Mouse (Mus musculus): Measurements from ENCODE around the gene Nup210l. TPM values are rescaled to one million over a fixed set of nuclear protein-coding genes. Genes with fewer than 3 reads are reported as not detected.
A peak's percentile ranks its signal among the peaks of the same experiment; 100 is the strongest.

The Nup210l gene
- polyA plus RNA-seq, 1 experiment from 2014 or later = 0.26 TPM

GRCm38 (mm10) chr3:90253653-90254418, 149.9 kb downstream of the Nup210l start, which contains the start of gene Crtc2:
Gene Crtc2, plus strand, starts transcription at chr3:90254163.
- H3K9ac ChIP-seq (ENCODE audit: low read depth, low read length) = peak within 1 kb of the TSS; percentile 92
- peak; percentile 97 for ATAC-seq
- peaks cover 16% of the 10 kb centered on the region for H3K4me1 ChIP-seq (ENCODE audit: control insufficient read depth, insufficient read depth, low read depth, low read length)
- H3K4me2 ChIP-seq (ENCODE audit: low read length) = peak within 1 kb of the TSS; percentile 96
- peak within 1 kb of the TSS; percentile 87 for H3K27ac ChIP-seq (ENCODE audit: low read depth, low read length)
- H3K27me3 ChIP-seq (replicated peaks; ENCODE audit: control insufficient read depth, insufficient read depth, low read length) = no peaks in the 10 kb centered on the region
- under 1% methylated on average over 37 of the region's 40 CpGs for WGBS
- no peaks in the 10 kb centered on the region for H3K9me3 ChIP-seq (ENCODE audit: control insufficient read depth, low read length)
- peaks cover 10% of the 10 kb centered on the region; the same call in 1 of the 2 replicates for H3K36me3 ChIP-seq (ENCODE audit: control insufficient read depth, insufficient read depth, low read length)
- peak within 1 kb of the TSS; percentile 92 for H3K4me3 ChIP-seq (ENCODE audit: low read length)

GRCm38 (mm10) chr3:90254419-90255193, 150.7 kb downstream of the Nup210l start:
- Histone ChIP-seq H3K27ac (ENCODE audit: low read depth, low read length) (peak overlapping the region; percentile 87), H3K9me3 (ENCODE audit: control insufficient read depth, low read length) (no peaks in the 10 kb centered on the region), H3K4me1 (ENCODE audit: control insufficient read depth, insufficient read depth, low read depth, low read length) (peaks cover 14% of the 10 kb centered on the region), H3K36me3 (ENCODE audit: control insufficient read depth, insufficient read depth, low read length) (peaks cover 16% of the 10 kb centered on the region), H3K27me3 (replicated peaks; ENCODE audit: control insufficient read depth, insufficient read depth, low read length) (no peaks in the 10 kb centered on the region), H3K9ac (ENCODE audit: low read depth, low read length) (peak overlapping the region; percentile 92), H3K4me2 (ENCODE audit: low read length) (peak overlapping the region; percentile 96), H3K4me3 (ENCODE audit: low read length) (peak overlapping the region; percentile 92)
- 1% methylated on average over 41 of the region's 41 CpGs for WGBS
- ATAC-seq = peak; percentile 46; the same call in 1 of the 2 replicates

GRCm38 (mm10) chr3:90255194-90255565, 151.2 kb downstream of the Nup210l start:
- peaks cover 14% of the 10 kb centered on the region for H3K4me1 ChIP-seq (ENCODE audit: control insufficient read depth, insufficient read depth, low read depth, low read length)
- peak overlapping the region; percentile 92 for H3K9ac ChIP-seq (ENCODE audit: low read depth, low read length)
- H3K4me3 ChIP-seq (ENCODE audit: low read length) = peak overlapping the region; percentile 92
- peaks cover 22% of the 10 kb centered on the region for H3K36me3 ChIP-seq (ENCODE audit: control insufficient read depth, insufficient read depth, low read length)
- peak overlapping the region; percentile 96 for H3K4me2 ChIP-seq (ENCODE audit: low read length)
- no peak for ATAC-seq
- H3K9me3 ChIP-seq (ENCODE audit: control insufficient read depth, low read length) = no peaks in the 10 kb centered on the region
- 20% methylated on average over 2 of the region's 2 CpGs for WGBS
- no peak overlapping the region; the same call in 1 of the 2 replicates for H3K27ac ChIP-seq (ENCODE audit: low read depth, low read length)
- no peaks in the 10 kb centered on the region for H3K27me3 ChIP-seq (replicated peaks; ENCODE audit: control insufficient read depth, insufficient read depth, low read length)

- no peak for ATAC-seq
- peaks cover 29% of the 10 kb centered on the region for H3K36me3 ChIP-seq (ENCODE audit: control insufficient read depth, insufficient read depth, low read length)
- 94% methylated on average over 14 of the region's 14 CpGs for WGBS
- H3K4me2 ChIP-seq (ENCODE audit: low read length) = no peak overlapping the region; the same call in 1 of the 2 replicates
- H3K27ac ChIP-seq (ENCODE audit: low read depth, low read length) = no peak overlapping the region
- H3K9me3 ChIP-seq (ENCODE audit: control insufficient read depth, low read length) = no peaks in the 10 kb centered on the region
- H3K27me3 ChIP-seq (replicated peaks; ENCODE audit: control insufficient read depth, insufficient read depth, low read length) = no peaks in the 10 kb centered on the region
- no peak overlapping the region for H3K9ac ChIP-seq (ENCODE audit: low read depth, low read length)
- H3K4me1 ChIP-seq (ENCODE audit: control insufficient read depth, insufficient read depth, low read depth, low read length) = peaks cover 14% of the 10 kb centered on the region
- no peak overlapping the region for H3K4me3 ChIP-seq (ENCODE audit: low read length)
These were observed 151.9 kb downstream of the Nup210l start for GRCm38 (mm10) chr3:90255784-90256353.

GRCm38 (mm10) chr3:90256731-90257530, 153.0 kb downstream of the Nup210l start:
- Histone ChIP-seq H3K36me3 (ENCODE audit: control insufficient read depth, insufficient read depth, low read length) (peaks cover 33% of the 10 kb centered on the region), H3K9ac (ENCODE audit: low read depth, low read length) (no peak overlapping the region), H3K27me3 (replicated peaks; ENCODE audit: control insufficient read depth, insufficient read depth, low read length) (no peaks in the 10 kb centered on the region), H3K9me3 (ENCODE audit: control insufficient read depth, low read length) (no peaks in the 10 kb centered on the region), H3K27ac (ENCODE audit: low read depth, low read length) (no peak overlapping the region), H3K4me3 (ENCODE audit: low read length) (no peak overlapping the region), H3K4me2 (ENCODE audit: low read length) (no peak overlapping the region), H3K4me1 (ENCODE audit: control insufficient read depth, insufficient read depth, low read depth, low read length) (peaks cover 14% of the 10 kb centered on the region)
- ATAC-seq = no peak
- 90% methylated on average over 19 of the region's 19 CpGs for WGBS

GRCm38 (mm10) chr3:90258521-90258920, 154.6 kb downstream of the Nup210l start:
- no peak overlapping the region for H3K4me3 ChIP-seq (ENCODE audit: low read length)
- 91% methylated on average over 4 of the region's 4 CpGs for WGBS
- ATAC-seq = no peak

More at GRCm38 (mm10) chr3:90258521-90258920, 154.6 kb downstream of the Nup210l start:
- peaks cover 46% of the 10 kb centered on the region for H3K36me3 ChIP-seq (ENCODE audit: control insufficient read depth, insufficient read depth, low read length)
- no peaks in the 10 kb centered on the region for H3K9me3 ChIP-seq (ENCODE audit: control insufficient read depth, low read length)
- no peak overlapping the region for H3K27ac ChIP-seq (ENCODE audit: low read depth, low read length)
- H3K9ac ChIP-seq (ENCODE audit: low read depth, low read length) = no peak overlapping the region
- no peak overlapping the region for H3K4me2 ChIP-seq (ENCODE audit: low read length)
- H3K27me3 ChIP-seq (replicated peaks; ENCODE audit: control insufficient read depth, insufficient read depth, low read length) = no peaks in the 10 kb centered on the region
- H3K4me1 ChIP-seq (ENCODE audit: control insufficient read depth, insufficient read depth, low read depth, low read length) = peaks cover 14% of the 10 kb centered on the region

MicroRNAs encoded within 50 kb of the gene (microRNA counts, 519-probe panel; counts per million panel counts)
- 2,883 counts per million, percentile 77 among the panel's probes with 10 or more counts for microRNA mmu-miR-190b

Small RNA genes within 50 kb of the gene (microRNA-seq; reads per million reads assigned to microRNA genes)
- gene Mir190b = 21.9 reads per million, percentile 33 among the genes with 10 or more reads in this experiment

Other genes with a start within 250 kb of the Nup210l start
- gene Il6ra, start 190.9 kb upstream of the Nup210l start, polyA plus RNA-seq (2015; fragmentation: Nextera tagmentation; extraction: Ambion mirVana) = 1.1 and 1.2 TPM in 2 replicates
- gene Atp8b2, start 140.6 kb upstream of the Nup210l start, polyA plus RNA-seq (2015; fragmentation: Nextera tagmentation; extraction: Ambion mirVana) = 15.1 and 15.5 TPM in 2 replicates
- 114 TPM in 2 replicates for gene Hax1, start 105.4 kb upstream of the Nup210l start, polyA plus RNA-seq (2015; fragmentation: Nextera tagmentation; extraction: Ambion mirVana)
- 207 TPM in 2 replicates for gene 4933434E20Rik, start 52.5 kb upstream of the Nup210l start, polyA plus RNA-seq (2015; fragmentation: Nextera tagmentation; extraction: Ambion mirVana)
- 105 and 122 TPM in 2 replicates for gene Ubap2l, start 51.5 kb upstream of the Nup210l start, polyA plus RNA-seq (2015; fragmentation: Nextera tagmentation; extraction: Ambion mirVana)
- gene Tpm3, start 31.5 kb upstream of the Nup210l start, polyA plus RNA-seq (2015; fragmentation: Nextera tagmentation; extraction: Ambion mirVana) = 343 and 357 TPM in 2 replicates
- gene Rps27, start 109.5 kb downstream of the Nup210l start, polyA plus RNA-seq (2015; fragmentation: Nextera tagmentation; extraction: Ambion mirVana) = 626 and 662 TPM in 2 replicates
- 21.7 and 24.1 TPM in 2 replicates for gene Rab13, start 109.6 kb downstream of the Nup210l start, polyA plus RNA-seq (2015; fragmentation: Nextera tagmentation; extraction: Ambion mirVana)
- 93.4 and 97.0 TPM in 2 replicates for gene Jtb, start 127.5 kb downstream of the Nup210l start, polyA plus RNA-seq (2015; fragmentation: Nextera tagmentation; extraction: Ambion mirVana)
- 2.0 and 2.2 TPM in 2 replicates for gene Creb3l4, start 139.4 kb downstream of the Nup210l start, polyA plus RNA-seq (2015; fragmentation: Nextera tagmentation; extraction: Ambion mirVana)
- gene Slc39a1, start 144.0 kb downstream of the Nup210l start, polyA plus RNA-seq (2015; fragmentation: Nextera tagmentation; extraction: Ambion mirVana) = 40.3 and 54.2 TPM in 2 replicates
- 19.6 and 25.3 TPM in 2 replicates for gene Crtc2, start 150.0 kb downstream of the Nup210l start, polyA plus RNA-seq (2015; fragmentation: Nextera tagmentation; extraction: Ambion mirVana)
- 8.1 and 10.2 TPM in 2 replicates for gene Dennd4b, start 161.1 kb downstream of the Nup210l start, polyA plus RNA-seq (2015; fragmentation: Nextera tagmentation; extraction: Ambion mirVana)
- 9.3 and 12.1 TPM in 2 replicates for gene Gatad2b, start 189.0 kb downstream of the Nup210l start, polyA plus RNA-seq (2015; fragmentation: Nextera tagmentation; extraction: Ambion mirVana)